Mouse (Mus musculus) ES-CJ7 (cell line): ENCODE results near the gene Eif2b3.

Source experiments
- DNase-seq: peaks from one replicate; pipeline ENCODE4 v3.0.0; 2011; ENCODE audit warnings: low read depth, low spot score

Gene Eif2b3

DNA sequence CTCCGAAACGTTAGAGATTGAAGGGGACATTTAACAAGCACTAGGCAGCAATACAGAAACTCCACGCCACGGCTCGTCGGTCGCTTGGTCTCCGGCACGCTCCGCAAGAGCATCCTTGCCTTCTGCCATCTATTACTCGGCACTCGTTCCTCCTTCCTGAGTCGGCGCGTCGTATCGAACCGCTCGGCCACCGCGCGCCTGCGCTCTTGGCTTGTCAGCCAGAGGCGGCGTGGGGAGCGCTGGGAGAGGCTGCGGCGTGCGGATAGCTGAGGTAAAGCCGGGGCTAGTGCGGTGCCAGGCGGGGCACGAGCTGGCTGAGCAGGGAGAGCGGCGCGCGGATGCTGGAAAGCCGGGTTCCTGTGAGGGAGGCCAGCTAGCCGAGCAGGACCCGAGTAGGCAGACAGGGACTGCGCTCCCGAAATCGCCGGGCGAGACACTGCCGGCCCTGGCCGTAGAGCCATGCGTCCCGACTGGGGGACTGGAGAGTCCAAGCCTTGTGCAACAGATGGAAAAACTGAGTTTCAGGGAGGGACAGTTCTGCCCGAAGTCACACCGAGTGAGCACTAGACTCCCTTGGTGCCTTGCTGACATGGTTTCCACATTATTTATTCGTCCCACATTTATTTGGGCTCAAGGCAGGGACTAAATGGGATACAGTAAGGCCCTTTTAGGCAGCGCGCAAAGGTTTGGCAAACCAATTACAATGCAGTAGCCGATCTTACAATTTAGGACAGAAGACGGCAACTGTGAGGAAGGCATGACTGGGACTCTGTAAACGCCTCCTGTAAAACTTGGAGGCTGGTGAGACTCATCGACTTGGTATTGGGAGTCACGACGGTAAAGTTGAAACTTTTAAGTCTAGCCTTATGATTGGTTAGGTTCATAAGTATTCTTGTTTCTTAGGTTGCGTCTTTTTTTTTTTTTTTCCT lies at the start of gene Eif2b3:
Gene Eif2b3, plus strand, starts transcription at position 197 of the 929 bp plus-strand sequence.
- peak; percentile 94 for DNase-seq

GRCm38 (mm10) chr4:116976503-116976902 lies 42.7 kb upstream of the Eif2b3 start:
- DNase-seq, result no peak

GRCm38 (mm10) chr4:116985681-116986080 lies 33.5 kb upstream of the Eif2b3 start:
- no peak for DNase-seq

DNA sequence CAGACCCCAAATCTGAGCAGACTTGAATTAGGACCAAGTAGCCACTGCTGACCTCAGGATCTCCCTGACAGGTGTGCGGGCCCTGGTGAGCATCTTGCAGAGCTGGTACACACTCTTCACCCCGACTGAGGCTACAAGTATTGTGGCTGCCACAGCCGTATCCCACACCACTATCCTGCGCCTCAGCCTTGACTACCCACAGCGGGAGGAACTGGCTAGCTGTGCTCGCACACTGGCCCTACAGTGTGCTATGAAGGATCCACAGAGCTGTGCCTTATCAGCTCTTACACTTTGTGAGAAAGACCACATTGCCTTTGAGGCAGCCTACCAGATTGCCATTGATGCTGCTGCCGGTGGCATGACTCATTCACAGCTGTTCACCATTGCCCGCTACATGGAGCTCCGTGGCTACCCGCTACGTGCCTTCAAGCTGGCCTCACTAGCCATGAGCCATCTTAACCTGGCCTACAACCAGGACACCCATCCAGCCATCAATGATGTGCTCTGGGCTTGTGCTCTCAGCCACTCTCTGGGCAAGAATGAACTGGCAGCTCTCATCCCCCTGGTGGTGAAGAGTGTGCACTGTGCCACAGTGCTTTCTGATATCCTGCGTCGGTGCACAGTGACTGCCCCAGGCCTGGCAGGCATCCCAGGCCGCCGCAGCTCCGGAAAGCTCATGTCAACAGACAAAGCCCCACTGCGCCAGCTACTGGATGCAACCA lies 32.6 kb upstream of the Eif2b3 start:
- DNase-seq, result peak; percentile 93

DNA sequence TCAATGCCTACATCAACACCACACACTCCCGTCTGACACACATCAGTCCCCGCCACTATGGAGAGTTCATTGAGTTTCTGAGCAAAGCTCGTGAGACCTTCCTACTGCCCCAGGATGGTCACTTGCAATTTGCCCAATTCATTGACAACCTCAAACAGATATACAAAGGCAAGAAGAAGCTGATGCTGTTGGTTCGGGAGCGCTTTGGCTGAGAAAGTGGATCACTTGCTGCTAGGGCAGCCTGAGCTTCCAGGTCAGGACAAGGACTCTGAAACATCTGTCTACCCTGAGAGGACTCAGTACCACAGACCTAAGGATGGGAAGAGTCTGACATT lies 32.1 kb upstream of the Eif2b3 start:
- DNase-seq, result no peak

- DNase-seq, result peak; percentile 57
These were observed 29.5 kb upstream of the Eif2b3 start for GRCm38 (mm10) chr4:116989731-116990130.

- DNase-seq, result peak; percentile 70
These were observed 27.8 kb upstream of the Eif2b3 start for GRCm38 (mm10) chr4:116991366-116991765.

GRCm38 (mm10) chr4:116993672-116994621 lies 25.3 kb upstream of the Eif2b3 start, which contains the start of gene Urod:
Gene Urod, minus strand, starts transcription at chr4:116994413.
- DNase-seq, result peak; percentile 95

- DNase-seq, result peak; percentile 59
These were observed 23.9 kb upstream of the Eif2b3 start, which contains the start of gene Hectd3 for GRCm38 (mm10) chr4:116995131-116995797. Gene Hectd3, plus strand, starts transcription at chr4:116995317.

DNA sequence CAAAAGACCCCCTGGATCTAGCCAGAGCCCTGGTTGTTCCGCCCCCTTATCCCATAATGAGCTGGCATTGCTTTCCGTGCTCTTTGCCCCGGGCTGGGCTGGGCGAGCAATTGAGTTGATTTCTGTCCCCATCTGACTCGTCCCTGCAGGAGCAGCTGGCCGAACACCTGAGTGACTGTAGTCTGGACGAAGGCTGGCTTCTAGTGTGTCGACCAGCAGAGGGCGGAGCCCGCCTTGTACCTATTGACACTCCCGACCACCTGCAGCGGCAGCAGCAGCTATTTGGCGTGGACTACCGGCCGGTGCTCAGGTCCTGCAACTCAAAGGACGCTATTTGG lies 23.4 kb upstream of the Eif2b3 start:
- DNase-seq, result peak; percentile 67

DNA sequence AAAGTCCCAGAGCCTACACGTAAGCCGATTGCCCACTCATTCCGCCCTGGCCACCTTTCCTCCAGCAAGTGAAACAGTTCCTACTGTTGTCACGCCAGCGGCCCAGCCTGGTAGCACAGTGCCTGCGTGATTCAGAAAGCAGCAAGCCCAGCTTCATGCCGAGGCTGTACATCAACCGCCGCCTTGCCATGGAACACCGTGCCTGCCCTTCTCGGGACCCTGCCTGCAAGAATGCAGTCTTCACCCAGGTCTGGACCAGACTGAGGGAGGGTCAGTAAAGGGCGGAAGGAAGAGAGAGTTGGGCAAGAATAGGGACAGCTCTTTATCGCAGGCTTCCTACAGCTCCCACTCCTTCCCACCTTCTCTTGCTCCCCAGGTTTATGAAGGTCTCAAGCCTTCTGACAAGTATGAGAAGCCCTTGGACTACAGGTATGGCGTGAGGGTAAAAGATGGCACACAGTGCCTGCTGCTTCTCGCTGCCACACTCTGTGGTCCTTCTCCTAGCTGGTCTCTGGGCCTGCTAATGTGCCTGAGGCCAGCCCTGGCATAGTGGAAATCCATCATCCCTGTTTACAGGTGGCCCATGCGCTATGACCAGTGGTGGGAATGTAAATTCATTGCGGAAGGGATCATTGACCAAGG lies 19.6 kb upstream of the Eif2b3 start:
- no peak for DNase-seq

GRCm38 (mm10) chr4:117001957-117002356 lies 17.2 kb upstream of the Eif2b3 start:
- DNase-seq, result no peak

DNA sequence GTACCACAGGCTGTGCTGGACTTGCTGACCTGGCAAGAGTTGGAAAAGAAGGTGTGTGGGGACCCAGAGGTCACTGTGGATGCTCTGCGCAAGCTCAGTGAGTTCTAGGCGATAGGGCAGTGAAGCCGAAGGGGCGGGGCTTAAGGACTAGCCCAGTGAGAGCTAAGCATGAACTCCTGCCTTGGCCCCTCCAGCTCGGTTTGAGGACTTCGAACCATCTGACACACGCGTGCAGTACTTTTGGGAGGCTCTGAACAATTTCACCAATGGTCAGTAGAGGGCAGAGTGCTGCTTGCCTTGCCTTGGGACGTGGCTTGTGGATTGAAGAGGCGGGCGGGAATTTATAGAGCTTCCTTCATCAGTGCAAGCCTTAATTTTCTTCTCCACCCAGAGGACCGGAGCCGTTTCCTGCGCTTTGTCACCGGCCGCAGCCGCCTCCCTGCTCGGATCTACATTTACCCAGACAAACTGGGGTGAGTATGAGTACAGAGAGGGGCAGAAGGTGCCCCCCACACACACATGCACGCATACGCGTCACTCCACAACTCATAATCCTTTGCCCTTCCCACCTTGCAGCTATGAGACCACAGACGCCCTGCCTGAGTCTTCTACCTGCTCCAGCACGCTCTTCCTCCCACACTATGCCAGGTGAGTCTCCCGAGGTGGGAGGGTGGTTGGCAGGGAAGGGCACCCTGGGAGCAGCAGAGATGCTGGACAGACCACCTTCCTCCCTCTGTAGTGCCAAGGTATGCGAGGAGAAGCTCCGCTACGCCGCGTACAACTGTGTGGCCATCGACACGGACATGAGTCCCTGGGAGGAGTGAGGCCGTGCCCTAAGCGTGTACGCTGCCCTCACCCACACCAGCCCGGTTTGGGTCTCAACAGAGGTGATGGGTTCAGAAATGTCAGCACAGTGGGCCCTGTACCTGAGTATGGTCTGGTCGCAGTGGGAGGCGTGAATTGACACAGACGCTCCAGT lies 16.4 kb upstream of the Eif2b3 start:
- peak; percentile 93 for DNase-seq

GRCm38 (mm10) chr4:117004649-117005048 lies 14.6 kb upstream of the Eif2b3 start:
- no peak for DNase-seq

DNA sequence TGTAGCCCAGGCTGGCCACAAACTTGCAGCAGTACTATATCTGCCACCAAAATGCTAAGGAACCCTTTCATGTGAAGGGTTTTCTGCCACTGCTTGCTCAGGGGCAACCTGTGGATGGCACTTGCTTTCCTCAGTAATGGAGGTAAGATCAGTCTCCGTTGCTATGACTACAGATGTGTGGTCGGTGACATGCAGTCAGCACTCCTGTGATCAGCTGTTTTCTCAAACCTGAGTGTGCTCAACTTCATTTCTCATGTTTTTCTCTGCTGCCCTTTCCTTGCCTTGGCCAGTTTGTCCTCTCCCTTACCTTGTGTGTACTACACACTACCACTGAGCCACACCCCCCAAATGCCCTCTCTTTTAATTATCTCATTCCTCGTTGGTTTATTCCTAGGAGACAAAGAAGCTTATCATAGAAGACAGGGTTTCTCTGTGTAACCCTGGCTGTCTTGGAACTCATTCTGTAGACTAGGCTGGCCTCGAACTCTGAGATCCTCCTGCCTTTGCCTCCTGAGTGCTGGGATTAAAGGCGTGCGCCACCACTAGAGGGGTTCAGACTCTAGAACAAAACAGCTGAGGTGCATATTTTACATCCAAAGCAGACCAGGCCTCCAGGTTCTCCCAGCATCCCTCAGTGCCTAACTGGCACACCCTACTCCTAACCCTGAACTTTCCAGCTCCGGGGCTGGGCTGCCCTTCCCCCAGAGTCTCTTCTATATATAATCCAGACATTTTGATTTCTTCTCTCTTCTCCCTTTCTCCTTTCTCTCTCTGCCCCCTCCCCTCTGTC lies 13.4 kb upstream of the Eif2b3 start:
- peak; percentile 88 for DNase-seq

DNA sequence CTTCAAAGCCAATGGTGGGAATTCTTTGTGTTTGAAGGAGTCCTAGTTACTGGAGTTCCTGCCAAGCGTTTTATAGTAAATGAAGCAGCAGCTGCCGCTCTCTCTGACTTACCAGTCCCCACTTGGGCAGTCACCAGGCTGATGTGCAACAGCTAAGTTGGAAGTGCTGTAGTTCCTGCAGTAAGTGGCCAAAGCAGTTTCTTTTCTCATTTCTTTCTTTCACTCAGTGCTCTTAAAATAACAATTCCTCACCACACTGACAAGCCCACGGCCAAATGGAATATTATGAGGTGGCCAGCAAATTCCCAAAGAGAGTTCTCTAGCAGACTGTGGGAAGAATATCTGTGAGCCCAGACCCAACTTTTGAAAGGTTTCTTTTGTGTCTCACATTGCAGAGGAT lies 12.1 kb upstream of the Eif2b3 start:
- no peak for DNase-seq

GRCm38 (mm10) chr4:117010231-117010630 lies 9.0 kb upstream of the Eif2b3 start:
- DNase-seq, result no peak

DNA sequence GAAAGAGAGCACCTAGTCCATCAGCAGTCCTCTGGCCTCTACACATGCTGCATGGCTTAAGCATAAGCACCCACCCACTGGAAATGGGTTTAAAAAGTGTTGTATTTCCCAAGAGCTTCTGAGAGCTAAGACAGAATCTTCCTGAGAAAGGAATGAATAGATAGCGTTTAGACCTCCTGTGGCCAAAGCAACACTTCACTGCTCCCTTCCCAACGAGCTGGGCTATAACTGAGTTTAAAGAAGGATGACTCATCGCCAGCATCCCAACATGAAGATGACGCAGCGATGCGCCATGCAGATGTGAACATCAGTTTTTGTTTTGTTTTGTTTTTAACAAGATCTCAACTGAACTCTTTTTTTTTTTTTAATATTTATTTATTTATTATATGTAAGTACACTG lies 5.6 kb upstream of the Eif2b3 start:
- no peak for DNase-seq
